Mouse (Mus musculus): ENCODE results near the gene Cysrt1.

Cysrt1 gene

GRCm38 (mm10) chr2:25210686-25211085 lies 31.6 kb downstream of the Cysrt1 start:
- no peak for DNase-seq (ENCODE audit: low spot score in 2 of 2)

GRCm38 (mm10) chr2:25207593-25207992 lies 34.7 kb downstream of the Cysrt1 start:
- no peak for DNase-seq (ENCODE audit: low spot score in 2 of 2)

- DNase-seq (ENCODE audit: low spot score in 2 of 2), result no peak
Measured at GRCm38 (mm10) chr2:25203631-25204214, 38.5 kb downstream of the Cysrt1 start.

- no peak for DNase-seq (ENCODE audit: low spot score in 2 of 2)
Measured at GRCm38 (mm10) chr2:25200631-25201030, 41.6 kb downstream of the Cysrt1 start.

- DNase-seq (ENCODE audit: low spot score in 2 of 2), result no peak
Measured at GRCm38 (mm10) chr2:25197946-25198345, 44.3 kb downstream of the Cysrt1 start.

GRCm38 (mm10) chr2:25197191-25197590 lies 45.1 kb downstream of the Cysrt1 start:
- no peak for DNase-seq (ENCODE audit: low spot score in 2 of 2)

GRCm38 (mm10) chr2:25196172-25196954 lies 45.9 kb downstream of the Cysrt1 start, which contains the start of gene Tor4a:
Gene Tor4a, minus strand, starts transcription at chr2:25196886.
- DNase-seq (ENCODE audit: low spot score in 2 of 2), result peak; percentile 71 to 73

- DNase-seq (ENCODE audit: low spot score in 2 of 2), result peak; percentile 55 to 62
Measured at GRCm38 (mm10) chr2:25195211-25196156, 46.8 kb downstream of the Cysrt1 start.

GRCm38 (mm10) chr2:25194486-25195171 lies 47.6 kb downstream of the Cysrt1 start:
- peak; percentile 32 to 33 for DNase-seq (ENCODE audit: low spot score in 2 of 2)

- DNase-seq (ENCODE audit: low spot score in 2 of 2), result no peak
Measured at GRCm38 (mm10) chr2:25194006-25194405, 48.2 kb downstream of the Cysrt1 start.

GRCm38 (mm10) chr2:25193330-25193770 lies 48.9 kb downstream of the Cysrt1 start:
- DNase-seq (ENCODE audit: low spot score in 2 of 2), result peak; percentile 76 to 79
